Mouse (Mus musculus) neural tube, embryonic 14.5 days (tissue): Measurements from ENCODE around the gene Sumo3. TPM values are rescaled to one million over a fixed set of nuclear protein-coding genes. Genes with fewer than 3 reads are reported as not detected.

Experiments used
- microRNA counts: library from miRNA; unstranded; fragments of <30 nt; microRNA quantifications from one replicate; lab custom pipeline; 2016
- microRNA-seq: library from miRNA; unstranded; fragments of <30 nt; microRNA quantifications from one replicate; pipeline ENCODE4, GENCODE M21; 2016
- polyA plus RNA-seq: library from polyadenylated mRNA; unstranded; fragments of >200 nt; fragmentation: Nextera tagmentation; extraction: Ambion mirVana; gene quantifications from 2 replicates; pipeline ENCODE4 v1.2.1, GENCODE M21; 2014

Gene Sumo3
- polyA plus RNA-seq, 1 experiment from 2014 or later = 214 TPM

MicroRNA genes within 50 kb of the gene (microRNA counts, 519-probe panel; counts per million panel counts)
- not detected for microRNA mmu-miR-1930 (lab: Ali Mortazavi, UCI)

Small RNAs within 50 kb of the gene (microRNA-seq; reads per million reads assigned to microRNA genes)
- 12.5 reads per million, percentile 19 among the genes with 10 or more reads in this experiment for gene Mir1930

Other genes starting within 250 kb of the Sumo3 start
- 15.5 and 19.5 TPM in 2 replicates for gene Adarb1, start 187.8 kb upstream of the Sumo3 start, polyA plus RNA-seq
- 39.8 and 46.5 TPM in 2 replicates for gene Fam207a, start 90.3 kb upstream of the Sumo3 start, polyA plus RNA-seq
- gene Itgb2, start 75.8 kb upstream of the Sumo3 start, polyA plus RNA-seq = 0.44 and 1.2 TPM in 2 replicates
- 64.2 and 82.6 TPM in 2 replicates for gene Pttg1ip, start 24.4 kb upstream of the Sumo3 start, polyA plus RNA-seq
- 2.7 TPM in 1 of 2 replicates, not detected in the other for gene Gm49325, start 100 bp downstream of the Sumo3 start, polyA plus RNA-seq
- gene Ube2g2, start 16.2 kb downstream of the Sumo3 start, polyA plus RNA-seq = 44.0 and 57.3 TPM in 2 replicates
- 1.4 and 1.5 TPM in 2 replicates for gene Tspear, start 80.5 kb downstream of the Sumo3 start, polyA plus RNA-seq
- gene Gm19402, start 84.7 kb downstream of the Sumo3 start, polyA plus RNA-seq = not detected in 2 replicates
- gene Gm9508, start 91.1 kb downstream of the Sumo3 start, polyA plus RNA-seq = not detected in 2 replicates
- gene Gm10272, start 100.5 kb downstream of the Sumo3 start, polyA plus RNA-seq = not detected in 2 replicates
- gene Gm10024, start 105.4 kb downstream of the Sumo3 start, polyA plus RNA-seq = not detected in 2 replicates
- gene Gm10142, start 109.7 kb downstream of the Sumo3 start, polyA plus RNA-seq = not detected in 2 replicates
- gene Krtap12-1, start 114.5 kb downstream of the Sumo3 start, polyA plus RNA-seq = not detected in 2 replicates
- gene Gm10100, start 120.4 kb downstream of the Sumo3 start, polyA plus RNA-seq = not detected in 2 replicates
- not detected in 2 replicates for gene Gm18596, start 136.5 kb downstream of the Sumo3 start, polyA plus RNA-seq
- not detected in 2 replicates for gene Gm9736, start 145.3 kb downstream of the Sumo3 start, polyA plus RNA-seq
- not detected in 2 replicates for gene Gm3233, start 153.6 kb downstream of the Sumo3 start, polyA plus RNA-seq
- gene Gm3238, start 165.2 kb downstream of the Sumo3 start, polyA plus RNA-seq = not detected in 2 replicates
- gene Gm7138, start 170.8 kb downstream of the Sumo3 start, polyA plus RNA-seq = not detected in 2 replicates
- not detected in 2 replicates for gene Gm3250, start 176.4 kb downstream of the Sumo3 start, polyA plus RNA-seq
- not detected in 2 replicates for gene Gm7137, start 182.1 kb downstream of the Sumo3 start, polyA plus RNA-seq
- gene Gm9639, start 189.0 kb downstream of the Sumo3 start, polyA plus RNA-seq = not detected in 2 replicates
- gene Gm19668, start 193.0 kb downstream of the Sumo3 start, polyA plus RNA-seq = not detected in 2 replicates
- not detected in 2 replicates for gene Gm9507, start 205.7 kb downstream of the Sumo3 start, polyA plus RNA-seq
- gene Gm2696, start 208.6 kb downstream of the Sumo3 start, polyA plus RNA-seq = not detected in 2 replicates
- gene Krtap10-4, start 221.0 kb downstream of the Sumo3 start, polyA plus RNA-seq = not detected in 2 replicates
- gene Krtap10-10, start 229.8 kb downstream of the Sumo3 start, polyA plus RNA-seq = not detected in 2 replicates
- not detected in 2 replicates for gene Gm36176, start 240.7 kb downstream of the Sumo3 start, polyA plus RNA-seq
- gene Gm10318, start 246.8 kb downstream of the Sumo3 start, polyA plus RNA-seq = 0.30 TPM in 1 of 2 replicates, not detected in the other